Mouse (Mus musculus) adrenal gland, adult (tissue): ENCODE results near the gene Bst1.

Experiments
- DNase-seq, 2 experiments: peaks; one replicate each; pipeline ENCODE4 v3.0.0; 2022 to 2023; ENCODE audit warnings: low spot score in 1 of 2; ENCODE audit not compliant: inconsistent age in 2 of 2

Gene Bst1

DNA sequence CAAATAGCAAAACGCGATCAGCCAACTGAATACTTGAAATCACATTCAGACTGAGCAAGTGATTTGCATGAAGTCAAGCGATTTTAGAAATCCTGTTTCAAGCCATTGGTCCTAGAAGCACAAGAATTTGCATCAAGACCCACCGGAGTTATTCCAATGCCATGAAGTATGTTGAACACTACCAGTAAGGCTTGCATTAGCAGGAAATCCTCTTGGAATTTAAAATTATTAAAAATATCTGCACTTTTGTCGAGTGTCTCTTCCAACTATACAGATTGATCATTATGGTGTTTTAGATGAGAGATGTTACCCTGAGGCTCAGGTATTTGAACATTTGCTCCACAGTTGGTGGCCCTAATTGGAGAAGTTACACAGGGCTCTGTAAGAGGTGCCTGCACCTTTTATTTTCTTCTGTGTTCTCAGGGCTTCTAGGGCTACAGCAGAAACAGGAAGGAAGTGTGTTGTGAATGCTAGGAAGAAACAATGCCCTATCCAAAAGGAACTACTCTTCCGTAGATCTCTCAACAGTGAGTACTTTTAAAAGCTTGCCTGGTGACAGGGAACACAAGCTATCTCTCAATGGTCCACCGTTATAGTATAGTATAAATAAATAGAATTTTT lies 35.3 kb downstream of the Bst1 start:
- no peak for DNase-seq

DNA sequence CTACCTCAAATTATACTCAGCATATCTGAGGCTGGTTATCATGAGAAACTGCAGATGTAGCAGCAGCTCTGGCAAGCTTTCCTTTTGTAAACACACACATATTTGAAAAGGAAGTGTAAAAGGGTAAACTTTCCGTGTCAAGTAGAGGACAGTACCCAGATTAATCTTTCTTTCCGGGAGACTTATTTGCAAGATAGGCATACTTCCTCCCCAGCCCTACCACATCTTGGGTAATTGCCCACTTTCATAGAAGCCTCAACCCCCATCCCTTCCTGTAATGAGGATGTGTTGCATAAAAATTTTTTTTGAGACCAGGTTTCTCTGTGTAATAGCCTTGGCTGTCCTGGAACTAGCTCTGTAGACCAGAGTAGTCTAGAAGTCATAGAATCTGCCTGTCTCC lies 37.1 kb downstream of the Bst1 start:
- DNase-seq = peak in 1 of 2 experiments; percentile 48

DNA sequence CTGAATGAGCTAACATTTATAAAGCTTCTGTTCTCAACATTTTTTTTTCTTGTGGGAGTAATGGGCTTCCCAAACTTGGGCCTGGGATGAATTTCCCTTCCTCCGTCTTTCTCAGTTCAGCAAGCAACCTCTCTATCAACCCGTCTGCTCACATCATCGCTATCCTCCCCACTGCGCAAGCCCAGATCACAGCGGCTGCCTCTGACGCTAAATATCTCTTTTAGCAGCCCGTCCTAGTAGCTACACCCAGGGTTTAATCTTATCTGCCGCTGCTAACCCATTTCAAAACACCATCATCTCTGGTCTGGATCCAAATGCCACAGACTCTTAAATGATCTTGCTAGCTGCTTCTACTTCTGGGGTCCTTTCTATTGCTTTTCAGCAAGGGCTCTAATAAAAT lies 41.0 kb downstream of the Bst1 start:
- DNase-seq = no peak

DNA sequence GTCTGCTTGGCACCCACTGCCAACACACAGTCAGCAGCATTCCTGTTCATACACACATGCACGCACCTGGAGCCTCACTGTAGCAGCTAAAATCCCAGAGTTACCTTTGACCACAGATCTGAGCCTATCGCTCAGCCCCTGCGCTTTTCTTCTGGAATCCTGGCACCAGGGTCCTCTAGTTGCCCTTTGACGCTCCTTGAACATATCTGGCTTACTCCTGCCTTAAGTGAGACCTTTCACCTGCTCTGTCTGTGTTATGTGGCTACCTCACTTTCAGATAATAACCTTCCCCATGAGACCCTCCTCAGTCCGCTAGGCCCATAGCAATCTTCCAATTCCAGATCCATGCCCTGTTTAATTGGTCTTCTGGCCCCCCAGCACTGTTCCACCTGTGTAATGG lies 41.4 kb downstream of the Bst1 start:
- no peak for DNase-seq

DNA sequence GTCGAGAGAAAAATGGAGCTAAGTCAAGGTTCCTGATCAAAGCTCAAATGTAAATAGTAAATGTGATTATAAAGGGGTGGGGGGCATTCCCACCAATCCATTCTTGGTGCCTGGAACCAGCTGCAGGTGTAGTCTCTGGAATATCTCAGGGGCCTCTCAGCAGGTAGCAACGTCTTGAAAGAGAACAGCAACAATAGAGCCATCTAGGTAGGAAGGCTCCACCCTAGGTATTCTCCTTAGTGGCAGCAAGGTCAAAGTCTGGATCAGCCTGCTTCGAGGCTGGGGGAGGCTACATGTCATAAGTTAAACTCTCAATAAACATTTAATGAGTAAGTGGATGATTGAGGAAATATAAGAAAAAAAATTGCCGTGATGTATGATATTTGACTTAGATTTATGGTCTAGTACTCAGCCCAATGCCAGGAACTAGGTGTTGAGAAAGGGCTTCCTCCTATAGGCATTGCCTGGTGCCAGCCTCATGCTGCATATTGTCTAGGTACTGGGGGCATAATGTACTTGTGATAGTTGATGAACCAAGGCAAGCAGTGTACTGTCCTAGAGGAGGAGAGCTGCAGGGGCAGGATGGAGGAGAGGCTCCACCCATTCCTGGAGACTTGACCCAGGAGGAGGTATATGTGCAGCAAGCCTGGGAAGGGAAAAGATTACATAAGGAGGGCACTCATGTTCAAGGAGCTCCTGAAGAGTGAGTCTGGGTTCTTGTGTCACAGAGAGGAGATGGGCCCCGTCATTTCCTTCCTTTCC lies 42.2 kb downstream of the Bst1 start:
- no peak for DNase-seq

DNA sequence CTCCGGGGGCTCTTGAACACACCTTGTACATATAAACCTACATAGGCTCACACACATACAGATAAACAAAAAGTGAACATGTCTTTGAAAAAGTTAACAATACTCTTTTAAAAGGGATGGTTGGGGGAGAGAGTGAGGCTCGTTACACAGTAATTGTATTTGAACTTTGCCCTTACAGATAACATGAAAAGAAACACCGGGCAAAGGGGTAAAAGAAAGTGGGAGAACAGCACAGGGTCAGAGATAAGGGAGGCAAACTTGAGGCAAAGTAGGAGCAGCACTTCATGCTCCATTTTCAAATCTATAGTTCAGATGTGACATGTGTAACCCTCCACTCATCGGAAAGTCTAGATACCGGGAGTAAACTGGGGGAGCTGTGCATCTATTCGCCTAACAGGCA lies 45.0 kb downstream of the Bst1 start:
- no peak for DNase-seq

DNA sequence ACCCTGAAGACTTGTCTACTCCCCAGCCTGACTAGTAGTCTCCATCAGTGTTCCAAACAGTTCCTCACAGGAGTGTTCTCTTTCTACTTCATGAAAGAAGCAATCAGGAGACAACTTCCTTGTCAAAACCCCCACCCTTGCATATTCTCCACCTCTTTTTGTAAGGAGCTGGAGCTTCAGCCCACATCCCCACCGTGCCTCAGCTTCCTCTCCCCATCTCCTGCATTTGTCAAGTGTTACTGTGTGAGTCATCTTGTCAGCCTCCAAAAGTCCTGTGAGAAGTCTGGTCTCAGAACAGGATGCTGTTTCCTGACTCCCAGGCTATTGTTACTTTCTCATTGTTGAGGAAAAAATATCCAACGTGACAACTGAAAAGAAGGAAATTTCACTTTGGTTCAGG lies 46.6 kb downstream of the Bst1 start:
- DNase-seq = no peak

DNA sequence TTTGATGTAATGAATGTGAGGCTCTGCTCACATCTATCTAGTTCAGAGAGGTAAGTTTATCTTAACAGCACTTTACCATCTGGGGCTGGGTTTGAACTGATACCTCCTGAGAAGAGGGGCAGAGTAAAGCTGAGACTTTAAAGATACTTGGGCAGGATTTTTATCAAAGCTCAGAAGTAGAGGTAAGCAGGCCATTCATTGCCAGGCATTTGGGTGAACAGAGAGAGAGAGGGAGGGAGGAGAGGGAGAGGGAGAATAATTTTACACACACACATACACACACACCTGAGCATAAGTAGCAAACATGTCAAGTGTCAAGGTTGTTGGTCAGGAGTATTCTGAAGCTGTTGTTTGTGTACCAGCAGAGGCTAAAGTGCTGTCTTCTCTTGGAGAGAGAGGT lies 49.6 kb downstream of the Bst1 start, which contains the start of gene Cd38:
Cd38 (plus strand) TSS at position 301 of the 400 bp plus-strand sequence.
- no peak for DNase-seq

DNA sequence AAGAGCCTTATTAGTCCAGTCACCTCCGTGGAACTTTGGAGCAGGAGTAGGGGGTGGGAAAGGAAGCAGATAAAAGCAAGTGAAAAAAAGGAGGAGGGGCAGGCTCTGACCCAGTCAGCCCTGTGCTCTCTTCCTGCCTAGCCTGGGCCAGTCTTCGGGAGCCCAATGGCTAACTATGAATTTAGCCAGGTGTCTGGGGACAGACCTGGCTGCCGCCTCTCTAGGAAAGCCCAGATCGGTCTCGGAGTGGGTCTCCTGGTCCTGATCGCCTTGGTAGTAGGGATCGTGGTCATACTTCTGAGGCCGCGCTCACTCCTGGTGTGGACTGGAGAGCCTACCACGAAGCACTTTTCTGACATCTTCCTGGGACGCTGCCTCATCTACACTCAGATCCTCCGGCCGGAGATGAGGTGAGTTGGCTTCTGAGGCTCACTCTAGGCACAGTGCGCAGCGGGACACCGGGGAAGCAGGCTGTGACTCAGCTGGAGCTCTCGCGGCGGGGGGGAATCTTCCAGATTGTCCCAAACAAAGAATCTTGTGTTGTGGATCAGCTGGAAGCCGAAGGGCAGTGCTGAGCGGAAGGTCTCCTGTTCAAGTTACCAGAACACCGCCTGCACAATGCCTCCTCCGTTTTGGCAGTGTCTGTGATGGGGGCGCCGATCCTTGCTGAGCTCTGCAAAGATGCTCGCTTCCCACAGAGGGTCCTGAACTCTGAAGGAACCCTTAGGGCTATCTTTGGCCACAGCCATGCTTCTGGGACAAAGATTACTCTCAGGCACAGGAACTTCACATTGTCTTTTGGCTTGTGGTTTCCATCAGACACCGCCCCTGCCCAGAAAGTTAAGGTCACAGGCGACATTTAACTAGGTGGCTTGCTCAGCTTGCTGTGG lies 50.3 kb downstream of the Bst1 start:
- DNase-seq = peak; percentile 40 to 71

DNA sequence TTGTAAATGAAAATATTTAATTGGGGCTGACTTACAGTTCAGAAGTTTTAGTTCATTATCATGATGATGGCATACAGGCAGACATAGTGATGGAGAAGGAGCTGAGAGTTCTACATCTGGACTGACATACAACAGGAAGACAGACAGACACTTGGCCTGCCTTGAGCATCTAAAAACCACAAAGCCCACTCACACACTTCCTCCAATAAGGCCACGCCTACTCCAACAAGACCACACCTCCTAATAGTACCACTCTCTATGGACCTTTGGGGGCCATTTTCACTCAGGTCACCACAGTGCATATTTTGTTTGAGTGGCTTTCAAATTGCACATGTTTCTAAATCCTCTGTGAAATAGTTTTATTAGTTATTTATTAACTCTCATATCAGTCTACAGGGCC lies 53.2 kb downstream of the Bst1 start:
- DNase-seq = no peak

DNA sequence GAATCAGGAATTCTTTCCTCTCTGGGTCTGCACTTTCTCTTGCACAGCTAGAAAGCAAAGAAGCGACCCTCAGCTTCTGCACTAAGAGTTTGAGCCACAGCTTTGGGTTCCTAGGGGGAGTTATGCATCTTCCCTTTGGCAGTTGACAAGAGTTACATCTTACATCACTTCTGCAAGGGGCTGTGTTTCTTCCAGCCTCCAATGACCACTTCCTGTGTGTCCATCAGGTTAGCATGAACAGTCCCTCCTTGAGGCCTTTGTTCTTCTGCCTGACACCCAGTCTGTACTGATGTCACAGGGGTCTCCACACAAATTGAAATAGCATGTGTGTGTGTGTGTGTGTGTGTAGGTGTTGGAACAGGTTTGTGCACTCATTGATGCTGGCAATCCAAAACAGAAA lies 54.0 kb downstream of the Bst1 start:
- no peak for DNase-seq

DNA sequence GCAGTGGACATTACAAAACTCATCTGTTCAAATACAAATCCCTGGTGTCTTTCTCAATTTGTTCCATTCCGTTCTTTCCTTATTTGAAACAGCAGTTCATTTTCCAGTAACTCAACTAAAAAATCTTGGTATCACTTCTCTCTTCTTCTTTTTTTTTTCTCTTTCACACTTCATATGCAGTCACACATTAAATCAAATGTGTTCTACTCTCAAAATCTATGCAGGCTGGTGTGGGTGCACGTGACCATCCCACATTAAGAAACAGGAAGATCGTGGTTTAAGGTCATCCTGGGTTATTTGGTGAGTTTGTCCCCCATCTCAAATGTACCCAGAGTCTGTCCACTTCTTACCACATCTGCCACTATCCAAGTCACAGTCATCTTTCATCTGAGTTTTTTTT lies 63.3 kb downstream of the Bst1 start:
- no peak for DNase-seq

DNA sequence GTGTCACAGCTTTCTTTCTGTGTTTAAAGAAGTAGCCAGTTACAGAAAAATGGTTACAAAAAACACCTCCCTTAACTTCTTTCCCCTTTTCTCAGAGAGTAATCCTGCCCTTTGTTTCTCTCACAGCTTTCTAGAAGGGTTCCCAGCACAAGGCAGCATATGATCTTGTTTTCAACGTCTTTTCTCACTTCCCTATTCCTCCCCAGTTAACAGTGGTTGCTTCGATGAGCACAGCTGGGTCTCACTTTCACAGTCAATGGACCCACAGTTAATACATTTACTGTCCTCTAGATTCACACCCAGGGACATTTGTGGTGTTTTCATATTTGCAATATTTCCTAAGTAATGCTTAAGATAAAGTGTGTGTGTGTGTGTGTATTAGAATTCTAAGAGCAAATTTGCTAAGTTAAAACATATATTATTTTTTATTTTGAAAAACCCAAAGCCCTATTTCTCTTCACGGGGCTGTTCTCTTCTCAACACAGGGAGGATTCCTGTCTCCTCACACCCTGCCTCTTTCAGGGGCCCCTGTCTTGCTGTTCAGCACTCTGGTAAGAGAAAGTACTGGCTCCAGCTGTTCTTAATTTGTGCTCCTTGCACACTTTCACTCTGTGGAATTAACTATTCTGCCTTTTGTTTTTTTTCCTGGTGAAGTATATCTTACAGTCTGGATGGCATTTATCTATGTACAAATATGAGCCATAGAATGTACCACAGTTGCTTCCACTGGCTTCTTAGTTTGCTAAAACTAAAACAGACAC lies 66.6 kb downstream of the Bst1 start:
- DNase-seq = no peak

DNA sequence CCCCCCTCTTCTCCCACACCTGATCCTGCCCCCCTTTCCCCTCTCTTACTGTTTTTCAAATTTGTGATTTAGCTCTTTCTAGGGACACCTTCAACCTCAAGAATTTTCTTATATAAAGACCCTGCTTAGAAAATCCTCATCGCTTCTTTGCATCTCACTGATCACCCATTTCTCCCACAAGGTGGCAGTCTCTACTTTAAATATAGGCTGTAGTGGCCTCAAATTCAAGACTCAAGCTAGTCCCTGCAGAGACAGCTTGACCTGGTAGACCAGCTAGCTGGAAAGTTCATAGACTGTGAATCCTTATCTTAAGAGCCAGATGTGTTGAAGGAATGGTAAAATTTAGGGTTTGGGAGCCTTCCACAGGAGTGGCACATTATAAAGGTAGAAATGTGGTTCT lies 73.7 kb downstream of the Bst1 start:
- peak; percentile 34 to 73 for DNase-seq
